ENCODE assay signal across 12 mouse cellular contexts in the genomic region with DNA sequence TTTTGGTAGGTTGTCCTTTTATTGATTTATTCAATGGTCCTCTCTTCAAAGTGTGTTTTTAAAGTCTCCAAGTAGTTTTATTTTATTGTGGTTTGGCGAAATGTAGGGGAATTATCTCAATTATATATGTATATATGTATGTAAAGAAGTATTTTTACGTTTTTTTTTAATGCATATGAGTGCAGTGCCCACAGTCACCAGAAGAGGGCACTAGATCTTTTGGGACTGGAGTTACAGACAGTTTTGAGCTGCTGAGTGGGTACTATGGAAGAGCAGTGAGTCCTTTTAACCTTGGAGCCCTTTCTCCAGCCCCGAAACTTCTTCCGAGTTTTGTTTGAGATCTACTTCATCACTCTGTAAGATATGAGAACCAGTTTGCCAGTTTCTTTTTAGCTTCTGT. TPM values are rescaled to one million over a fixed set of nuclear protein-coding genes. Genes with fewer than 3 reads are reported as not detected.
DNase-seq lines count a peak whose midpoint lies in the region; ATAC-seq and TF ChIP-seq lines count a peak whose summit lies in the region.
"Had no signal": no experiment of that assay in that cellular context is flagged by ENCODE, and none has a peak within 500 bp of the region (broad histone marks: within the 10 kb centered on the region; RNA-seq: fewer than 3 reads in every experiment).

No protein-coding gene starts in this region.

- in situ Hi-C loops in CH12.LX (cut with MboI; ENCODE audit: low pct_ligation_motif_present, low pct_unique_long_range_greater_than_20kb, low sequenced_read_pairs): no loop called here

- TF ChIP-seq RAD21 in CH12.LX (IDR thresholded peaks at IDR 0.05; ENCODE audit: low read depth, low read length): peak; percentile 48

- TF ChIP-seq EP300 in CH12.LX (IDR thresholded peaks at IDR 0.05; ENCODE audit: low read length): no peak

- no peak for DNase-seq in forebrain, postnatal 0 days
- no peak for DNase-seq in forebrain, embryonic 14.5 days (ENCODE audit: low spot score)
- DNase-seq in limb, embryonic 11.5 days (ENCODE audit: low spot score): peak; percentile 23
- DNase-seq in limb, embryonic 10.5 days (ENCODE audit: low spot score): no peak
- DNase-seq in CH12.LX (ENCODE audit: extremely low read depth): peak; percentile 8
- peak; percentile 35 for DNase-seq in embryo, embryonic 10.5 days (ENCODE audit: low spot score)
- DNase-seq in urinary bladder, adult 2 months (ENCODE audit: low spot score): no peak

- no peaks in the 10 kb centered on the region for H3K36me3 ChIP-seq in forebrain, postnatal 0 days (ENCODE audit: insufficient read depth)
- no peaks in the 10 kb centered on the region for H3K36me3 ChIP-seq in forebrain, embryonic 14.5 days (ENCODE audit: control insufficient read depth, insufficient read depth, low read length)
- no peaks in the 10 kb centered on the region for H3K36me3 ChIP-seq in limb, embryonic 11.5 days (ENCODE audit: control insufficient read depth, insufficient read depth, low read length)
- no peaks in the 10 kb centered on the region for H3K36me3 ChIP-seq in limb, embryonic 10.5 days
- H3K36me3 ChIP-seq in CH12.LX (replicated peaks in 1 of 2; ENCODE audit: control insufficient read depth in 1 of 2, insufficient read depth in 1 of 2, low read length in 1 of 2): no peaks in the 10 kb centered on the region
- H3K36me3 ChIP-seq: embryonic facial prominence, embryonic 15.5 days; limb, embryonic 15.5 days; midbrain, embryonic 13.5 days had no signal

- H3K9ac ChIP-seq in forebrain, postnatal 0 days: no peak overlapping the region
- H3K9ac ChIP-seq in forebrain, embryonic 14.5 days (ENCODE audit: low read length): no peak overlapping the region
- no peak overlapping the region for H3K9ac ChIP-seq in limb, embryonic 11.5 days (ENCODE audit: low read length)
- no peak overlapping the region for H3K9ac ChIP-seq in CH12.LX (ENCODE audit: insufficient read depth, low read depth)
- H3K9ac ChIP-seq: embryonic facial prominence, embryonic 15.5 days; limb, embryonic 15.5 days; midbrain, embryonic 13.5 days had no signal

- no peaks in the 10 kb centered on the region for H3K4me1 ChIP-seq in forebrain, postnatal 0 days (ENCODE audit: insufficient read depth)
- H3K4me1 ChIP-seq in forebrain, embryonic 14.5 days (ENCODE audit: control insufficient read depth, insufficient read depth, low read length): no peaks in the 10 kb centered on the region
- H3K4me1 ChIP-seq in limb, embryonic 11.5 days (ENCODE audit: control insufficient read depth, insufficient read depth, low read length): no peaks in the 10 kb centered on the region
- H3K4me1 ChIP-seq in limb, embryonic 10.5 days: no peaks in the 10 kb centered on the region
- H3K4me1 ChIP-seq in CH12.LX (ENCODE audit: control insufficient read depth in 1 of 2, insufficient read depth in 2 of 2): no peaks in the 10 kb centered on the region
- H3K4me1 ChIP-seq: embryonic facial prominence, embryonic 15.5 days; limb, embryonic 15.5 days; midbrain, embryonic 13.5 days had no signal

- dilution Hi-C loops in CH12.LX (cut with MboI; ENCODE audit: extremely low pct_ligation_motif_present, extremely low pct_unique_long_range_greater_than_20kb, low sequenced_read_pairs): no loop called here

- H3K27me3 ChIP-seq in forebrain, postnatal 0 days (ENCODE audit: insufficient read depth, low read length): no peaks in the 10 kb centered on the region
- H3K27me3 ChIP-seq in forebrain, embryonic 14.5 days (replicated peaks; ENCODE audit: control insufficient read depth, insufficient read depth, low read length): no peaks in the 10 kb centered on the region
- H3K27me3 ChIP-seq in limb, embryonic 11.5 days (ENCODE audit: control insufficient read depth, insufficient read depth, low read length): no peaks in the 10 kb centered on the region
- H3K27me3 ChIP-seq in limb, embryonic 10.5 days (ENCODE audit: low read depth, poor library complexity, severe bottlenecking): no peaks in the 10 kb centered on the region
- no peaks in the 10 kb centered on the region for H3K27me3 ChIP-seq in CH12.LX (replicated peaks)
- H3K27me3 ChIP-seq: embryonic facial prominence, embryonic 15.5 days; limb, embryonic 15.5 days; midbrain, embryonic 13.5 days had no signal

- WGBS in forebrain, postnatal 0 days: 57% methylated on average over 4 of the region's 4 CpGs
- 58% methylated on average over 4 of the region's 4 CpGs for WGBS in forebrain, embryonic 14.5 days
- WGBS in limb, embryonic 11.5 days: 59% methylated on average over 4 of the region's 4 CpGs
- WGBS in limb, embryonic 10.5 days: 48% methylated on average over 4 of the region's 4 CpGs

- H3K27ac ChIP-seq in forebrain, postnatal 0 days (ENCODE audit: low read depth, low read length): no peak overlapping the region
- H3K27ac ChIP-seq in forebrain, embryonic 14.5 days (ENCODE audit: low read depth, low read length): no peak overlapping the region
- no peak overlapping the region for H3K27ac ChIP-seq in limb, embryonic 11.5 days (replicated peaks; ENCODE audit: low read depth, low read length)
- no peak overlapping the region for H3K27ac ChIP-seq in limb, embryonic 10.5 days
- H3K27ac ChIP-seq in CH12.LX (ENCODE audit: insufficient read depth, low read depth): no peak overlapping the region
- H3K27ac ChIP-seq: embryonic facial prominence, embryonic 15.5 days; limb, embryonic 15.5 days; midbrain, embryonic 13.5 days had no signal

- ATAC-seq in forebrain, postnatal 0 days: no peak
- no peak for ATAC-seq in forebrain, embryonic 14.5 days
- ATAC-seq in limb, embryonic 11.5 days (ENCODE audit: insufficient number of reproducible peaks, low FRiP score, low TSS enrichment, low read depth): no peak
- no peak for ATAC-seq in megakaryocyte, adult 5-6 weeks (ENCODE audit: poor library complexity, severe bottlenecking)
- ATAC-seq: midbrain, embryonic 13.5 days had no signal

- no peak overlapping the region for H3K4me3 ChIP-seq in forebrain, postnatal 0 days (ENCODE audit: low read depth, low read length)
- no peak overlapping the region for H3K4me3 ChIP-seq in forebrain, embryonic 14.5 days (ENCODE audit: low read depth, low read length)
- no peak overlapping the region for H3K4me3 ChIP-seq in limb, embryonic 11.5 days (ENCODE audit: low read depth, low read length)
- H3K4me3 ChIP-seq in limb, embryonic 10.5 days: no peak overlapping the region
- no peak overlapping the region for H3K4me3 ChIP-seq in CH12.LX (replicated peaks in 1 of 3; ENCODE audit: low read depth in 2 of 3, low read length in 2 of 3, poor library complexity in 1 of 3)
- H3K4me3 ChIP-seq: embryonic facial prominence, embryonic 15.5 days; limb, embryonic 15.5 days; midbrain, embryonic 13.5 days had no signal

- H3K9me3 ChIP-seq in forebrain, postnatal 0 days (ENCODE audit: low read length): no peaks in the 10 kb centered on the region
- no peaks in the 10 kb centered on the region for H3K9me3 ChIP-seq in forebrain, embryonic 14.5 days (replicated peaks; ENCODE audit: control insufficient read depth, low read length)
- no peaks in the 10 kb centered on the region; the same call in 1 of the 2 replicates for H3K9me3 ChIP-seq in limb, embryonic 11.5 days (ENCODE audit: control insufficient read depth, low read length)
- H3K9me3 ChIP-seq in limb, embryonic 10.5 days (replicated peaks): no peaks in the 10 kb centered on the region
- no peaks in the 10 kb centered on the region for H3K9me3 ChIP-seq in CH12.LX (replicated peaks; ENCODE audit: low read length)
- H3K9me3 ChIP-seq: embryonic facial prominence, embryonic 15.5 days; limb, embryonic 15.5 days; midbrain, embryonic 13.5 days had no signal

- TF ChIP-seq CTCF in forebrain, postnatal 0 days (IDR thresholded peaks at IDR 0.05; ENCODE audit: low read depth): peak; percentile 25; the same call in 1 of the 2 replicates
- TF ChIP-seq CTCF in CH12.LX (conservative IDR thresholded peaks at IDR 0.05 in 1 of 2, IDR thresholded peaks at IDR 0.05 in 1 of 2; ENCODE audit: low read depth in 2 of 2, low read length in 2 of 2): peak; percentile 19 to 60; a peak in 2 of 4 replicates

- TF ChIP-seq POLR2A in CH12.LX (IDR thresholded peaks at IDR 0.05; ENCODE audit: low read depth, low read length): no peak

- no peak overlapping the region for H3K4me2 ChIP-seq in forebrain, postnatal 0 days (ENCODE audit: low read depth)
- H3K4me2 ChIP-seq in forebrain, embryonic 14.5 days (ENCODE audit: low read length): no peak overlapping the region
- no peak overlapping the region for H3K4me2 ChIP-seq in limb, embryonic 11.5 days (ENCODE audit: low read depth, severe bottlenecking)
- no peak overlapping the region for H3K4me2 ChIP-seq in CH12.LX (ENCODE audit: insufficient read depth, low read depth, poor library complexity, severe bottlenecking)
- H3K4me2 ChIP-seq: embryonic facial prominence, embryonic 15.5 days; limb, embryonic 15.5 days; midbrain, embryonic 13.5 days had no signal

- no peaks in the 10 kb centered on the region for H3K79me2 ChIP-seq in CH12.LX (replicated peaks; ENCODE audit: control insufficient read depth, extremely low read depth, insufficient read depth, poor library complexity, severe bottlenecking)

TF ChIP-seq in CH12.LX, 34 proteins besides CTCF, POLR2A, EP300 and RAD21:
- TF ChIP-seq ZNF384 (IDR thresholded peaks at IDR 0.05; ENCODE audit: low read depth, low read length) (peak; percentile 73), ZKSCAN1 (IDR thresholded peaks at IDR 0.05; ENCODE audit: borderline replicate concordance, low read depth, low read length) (no peak), ELF1 (IDR thresholded peaks at IDR 0.05; ENCODE audit: low read depth, low read length) (no peak), BHLHE40 (IDR thresholded peaks at IDR 0.05; ENCODE audit: low read depth, low read length) (no peak), SMC3 (IDR thresholded peaks at IDR 0.05; ENCODE audit: low read depth, low read length) (peak; percentile 27; the same call in 1 of the 2 replicates), MAZ (IDR thresholded peaks at IDR 0.05; ENCODE audit: low read depth, low read length) (no peak)
TF ChIP-seq in CH12.LX: peak in this region for 2.

RNA-seq across cellular contexts. Expression of a gene that starts 59.5 kb away (rescaled TPM):
- 1.2 and 1.7 TPM in 2 replicates for total RNA-seq in forebrain, postnatal 0 days (2014; rRNA removed)
- polyA plus RNA-seq in forebrain, postnatal 0 days (2015; fragmentation: Nextera tagmentation; extraction: Ambion mirVana): 1.0 and 1.1 TPM in 2 replicates
- 1.1 and 3.2 TPM in 2 replicates for polyA plus RNA-seq in forebrain, embryonic 14.5 days (2014; fragmentation: Nextera tagmentation; extraction: Ambion mirVana)
- 19.4 and 19.5 TPM in 2 replicates for polyA plus RNA-seq in limb, embryonic 11.5 days (2014; fragmentation: Nextera tagmentation; extraction: Ambion mirVana)
- polyA plus RNA-seq in limb, embryonic 10.5 days (2016; fragmentation: Nextera tagmentation; extraction: Ambion mirVana): 3.1 and 11.9 TPM in 2 replicates
- not detected in 2 replicates for total RNA-seq in CH12.LX (2012; rRNA removed)
- not detected in 2 replicates for total RNA-seq in CH12.LX (2014; rRNA removed)
- not detected in 2 replicates for polyA plus RNA-seq in CH12.LX (2012; ENCODE audit: insufficient read length, low read depth)
- not detected in 2 replicates for total RNA-seq in megakaryocyte, adult 5-6 weeks (2015)
- not detected in 2 replicates for total RNA-seq in megakaryocyte, adult 5-6 weeks (2017)
- polyA plus RNA-seq in urinary bladder, adult 2 months (2012; rRNA removed): 1.4 and 1.7 TPM in 2 replicates
- polyA plus RNA-seq: large intestine, adult 2 months had no signal

Comparison
In these comparisons a context has a peak if more than half of its experiments do, and no peak if none do; other contexts are left out.
1. DNase-seq: peak in limb, embryonic 11.5 days (single experiment), CH12.LX (single experiment) and embryo, embryonic 10.5 days (single experiment); none in forebrain, postnatal 0 days (single experiment), forebrain, embryonic 14.5 days (single experiment), limb, embryonic 10.5 days (single experiment) and urinary bladder, adult 2 months (single experiment).